Mouse (Mus musculus): ENCODE data around the gene Ccdc155. TPM values are rescaled to one million over a fixed set of nuclear protein-coding genes. Genes with fewer than 3 reads are reported as not detected.
"Not testable (repeated sequence)": the region's sequence is repeated elsewhere in the genome, so short reads cannot be mapped to it uniquely, and the experiment has no call there.

The Ccdc155 gene
- total RNA-seq, 2 experiments from 2014 or later: 1.1 to 1.9 TPM

- no peak for DNase-seq
- intact Hi-C loops (cut with DNase I): no loop called here
These were observed 11.9 kb downstream of the Ccdc155 start for GRCm38 (mm10) chr7:45192585-45193310.

DNA sequence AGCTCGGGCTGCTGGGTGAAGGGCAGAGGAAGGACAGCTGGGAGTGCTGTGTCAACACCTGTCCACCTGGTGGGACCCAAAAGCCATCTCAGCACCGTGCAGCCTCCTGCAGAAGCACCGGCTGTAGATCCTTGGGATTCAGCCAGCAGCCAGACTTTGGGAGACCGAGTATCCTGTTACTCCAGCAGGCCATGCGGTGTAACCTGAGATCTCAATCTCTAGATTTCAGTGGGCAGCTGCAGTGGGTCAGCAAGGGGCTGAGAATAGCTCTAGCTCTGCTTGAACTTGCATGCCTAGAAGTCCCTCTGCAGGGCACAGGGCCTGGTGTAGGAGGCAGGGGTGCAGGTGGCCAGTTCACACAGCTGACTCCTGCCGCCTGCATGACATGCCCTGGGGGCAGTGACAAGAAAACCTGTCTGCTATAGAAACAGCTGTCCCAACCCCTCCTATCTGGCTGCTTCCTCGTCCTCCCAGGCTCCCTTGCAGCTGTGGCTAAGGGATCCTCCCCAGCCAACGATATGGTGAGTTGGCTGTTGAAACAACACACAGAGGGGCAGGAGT, 12.8 kb downstream of the Ccdc155 start:
- DNase-seq: peak; percentile 79
- intact Hi-C loops (cut with DNase I): no loop called here

GRCm38 (mm10) chr7:45191161-45191560, 13.5 kb downstream of the Ccdc155 start:
- DNase-seq: no peak
- intact Hi-C loops (cut with DNase I): no loop called here

GRCm38 (mm10) chr7:45190186-45190585, 14.5 kb downstream of the Ccdc155 start:
- DNase-seq: no peak
- intact Hi-C loops (cut with DNase I): no loop called here

- intact Hi-C loops (cut with DNase I): no loop called here
- no peak for DNase-seq
These were observed 15.1 kb downstream of the Ccdc155 start for GRCm38 (mm10) chr7:45189600-45189999.

DNA sequence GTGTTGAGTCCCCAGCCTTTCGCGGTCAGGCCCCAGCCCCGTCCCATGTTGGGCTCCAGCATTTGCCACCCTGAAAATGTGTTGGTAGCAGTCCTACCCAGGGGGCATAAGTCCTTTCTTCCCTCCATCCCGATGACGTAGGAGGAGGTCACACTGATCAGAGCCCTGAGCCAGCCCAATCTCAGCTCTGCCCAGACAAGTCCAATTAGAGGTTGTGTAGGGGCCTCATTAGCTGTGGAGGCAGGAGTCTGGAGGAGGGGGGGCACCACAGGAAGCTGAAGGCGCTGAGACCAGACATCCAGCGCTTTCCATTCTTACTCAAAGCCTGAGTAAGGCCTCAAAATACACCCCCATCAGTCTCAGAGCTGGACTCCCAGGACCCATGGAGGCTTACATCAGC, 18.8 kb downstream of the Ccdc155 start:
- DNase-seq: no peak

DNA sequence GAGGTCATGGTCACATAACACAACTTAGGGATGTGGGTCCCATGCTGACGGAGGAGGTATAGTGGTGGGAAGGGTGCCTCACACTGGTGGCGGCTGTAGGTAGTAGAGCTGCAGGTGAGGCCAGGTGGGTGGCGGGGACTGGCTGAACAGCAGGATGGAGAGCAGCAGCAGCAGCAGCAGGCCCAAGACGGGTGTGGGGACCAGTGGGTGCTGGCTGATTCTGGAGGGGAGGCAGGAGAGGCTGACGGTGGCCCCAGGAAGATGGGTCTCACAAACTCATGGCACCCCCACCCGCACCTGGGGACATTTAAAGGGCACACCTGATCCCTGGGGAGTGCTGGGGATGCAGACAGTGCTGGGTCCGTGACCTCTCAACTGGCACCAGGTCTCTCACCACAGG, 21.0 kb downstream of the Ccdc155 start:
- DNase-seq: no peak
- intact Hi-C loops (cut with DNase I): no loop called here

More for the DNA sequence above, 18.8 kb downstream of the Ccdc155 start:
- intact Hi-C loops (cut with DNase I): no loop called here

DNA sequence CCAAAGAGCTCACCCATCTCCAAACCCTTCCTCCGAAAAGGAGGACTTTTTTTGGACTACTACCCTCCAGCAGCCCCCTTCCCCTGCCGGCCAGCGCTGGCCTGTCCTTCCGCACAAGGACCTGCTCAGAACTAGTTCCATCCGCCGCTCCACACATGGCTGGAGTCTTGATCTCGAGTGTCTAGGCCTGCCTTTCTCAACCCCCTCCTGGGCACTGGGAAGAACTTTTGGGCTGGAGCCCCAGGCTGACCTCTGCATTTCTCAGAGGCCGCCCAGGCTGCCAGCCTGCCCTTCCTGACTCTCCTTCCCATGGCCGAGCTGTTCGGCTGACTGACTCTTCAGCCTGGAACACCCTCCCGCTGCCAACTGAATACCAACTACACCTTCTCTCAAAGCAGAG, 22.1 kb downstream of the Ccdc155 start:
- intact Hi-C loops (cut with DNase I): no loop called here
- no peak for DNase-seq

DNA sequence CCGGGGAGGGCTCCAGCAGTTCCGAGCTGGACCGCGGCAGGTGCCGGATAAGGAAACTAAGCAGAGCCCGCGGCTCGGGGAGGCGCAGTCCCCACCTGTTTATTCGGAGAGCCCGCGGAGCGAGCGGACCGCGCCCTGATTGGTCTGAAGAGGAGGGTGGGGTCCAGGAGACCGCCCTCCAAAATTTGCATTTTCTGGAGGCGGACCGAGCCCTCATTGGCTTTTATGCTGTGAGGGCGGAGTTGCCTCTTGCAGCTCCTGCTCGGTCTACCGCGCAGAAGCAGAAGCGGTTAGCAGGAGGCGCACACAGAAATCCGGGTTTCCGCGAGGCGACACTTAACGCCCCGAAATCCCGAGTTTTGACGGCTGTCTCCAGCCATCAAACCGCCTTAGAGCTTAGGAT, 22.5 kb downstream of the Ccdc155 start:
- DNase-seq: peak; percentile 76
- intact Hi-C loops (cut with DNase I): no loop called here

- intact Hi-C loops (cut with DNase I): no loop called here
- no peak for DNase-seq
These were observed 23.2 kb downstream of the Ccdc155 start for GRCm38 (mm10) chr7:45181540-45181939.

- intact Hi-C loops (cut with DNase I): no loop called here
- no peak for DNase-seq
These were observed 23.7 kb downstream of the Ccdc155 start, which contains the start of gene Pth2 for GRCm38 (mm10) chr7:45180896-45181477. TSS of gene Pth2 (plus strand) at chr7:45180995.

- DNase-seq: no peak
- intact Hi-C loops (cut with DNase I): no loop called here
These were observed 25.2 kb downstream of the Ccdc155 start, which contains the start of gene Gfy for GRCm38 (mm10) chr7:45179469-45179868. TSS of gene Gfy (minus strand) at chr7:45179569.

- no peak for DNase-seq
- intact Hi-C loops (cut with DNase I): no loop called here
These were observed 26.1 kb downstream of the Ccdc155 start for GRCm38 (mm10) chr7:45178550-45178949.

DNA sequence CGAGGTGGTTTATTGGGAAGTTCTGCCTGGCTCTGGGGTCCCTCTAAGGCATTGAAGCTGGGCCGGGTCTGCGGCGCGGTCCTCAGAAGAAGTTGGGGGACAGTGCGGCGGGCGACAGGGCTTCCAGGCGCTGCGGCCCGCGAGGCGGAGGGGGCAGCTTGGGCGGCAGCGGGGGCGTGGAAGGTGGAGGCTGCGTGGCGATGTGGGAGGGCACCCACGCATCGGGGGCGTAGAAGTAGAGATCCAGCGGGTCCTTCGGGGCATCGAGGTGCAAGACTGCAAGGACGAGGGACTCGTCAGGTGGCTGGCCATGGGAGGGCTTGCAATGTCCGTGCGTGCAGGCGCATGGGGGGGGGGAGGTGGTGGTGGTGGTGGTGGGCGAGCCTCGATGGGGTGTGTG, 28.3 kb downstream of the Ccdc155 start:
- intact Hi-C loops (cut with DNase I): no loop called here
- no peak for DNase-seq

DNA sequence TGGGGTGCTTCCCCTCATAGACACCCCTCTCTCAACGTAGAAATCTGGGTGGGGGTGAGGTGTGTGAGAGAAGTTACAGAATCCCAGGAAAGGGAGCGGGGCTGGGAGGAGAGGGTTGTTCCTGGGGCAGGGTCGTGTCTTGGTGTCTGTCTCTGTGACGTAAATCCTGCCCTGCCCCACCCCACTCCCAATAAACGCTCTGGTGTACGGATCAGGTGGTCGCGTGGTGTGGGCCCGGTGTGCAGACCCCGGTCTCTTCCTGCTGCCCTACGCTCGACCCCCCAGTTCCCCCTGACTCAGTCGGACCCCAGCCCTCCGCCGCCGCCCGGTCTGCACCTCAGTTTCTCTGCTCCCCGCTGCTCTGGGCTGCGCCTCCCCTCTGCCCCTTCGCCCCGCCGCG, 28.8 kb downstream of the Ccdc155 start:
- intact Hi-C loops (cut with DNase I): no loop called here
- DNase-seq: no peak

DNA sequence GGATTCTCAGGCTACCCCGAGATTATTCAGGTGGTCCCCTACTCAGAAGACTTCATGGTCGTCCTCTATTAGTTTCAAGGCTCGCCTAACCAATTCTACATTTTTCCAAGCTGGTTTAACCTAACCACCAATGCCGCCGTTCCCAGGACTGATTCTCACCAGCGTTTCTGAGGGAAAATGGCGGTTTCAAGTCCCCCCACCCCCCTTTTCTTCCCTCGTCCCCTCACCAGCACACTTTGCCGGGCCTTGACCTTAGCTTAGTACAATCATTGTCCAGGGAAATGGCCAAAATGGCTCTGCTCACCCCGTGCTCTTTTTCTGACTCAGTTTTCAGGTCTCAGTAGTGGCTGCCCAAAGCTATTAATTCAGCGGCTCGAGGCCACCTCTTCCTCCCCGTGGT, 29.3 kb downstream of the Ccdc155 start:
- intact Hi-C loops (cut with DNase I): no loop called here
- no peak for DNase-seq

DNA sequence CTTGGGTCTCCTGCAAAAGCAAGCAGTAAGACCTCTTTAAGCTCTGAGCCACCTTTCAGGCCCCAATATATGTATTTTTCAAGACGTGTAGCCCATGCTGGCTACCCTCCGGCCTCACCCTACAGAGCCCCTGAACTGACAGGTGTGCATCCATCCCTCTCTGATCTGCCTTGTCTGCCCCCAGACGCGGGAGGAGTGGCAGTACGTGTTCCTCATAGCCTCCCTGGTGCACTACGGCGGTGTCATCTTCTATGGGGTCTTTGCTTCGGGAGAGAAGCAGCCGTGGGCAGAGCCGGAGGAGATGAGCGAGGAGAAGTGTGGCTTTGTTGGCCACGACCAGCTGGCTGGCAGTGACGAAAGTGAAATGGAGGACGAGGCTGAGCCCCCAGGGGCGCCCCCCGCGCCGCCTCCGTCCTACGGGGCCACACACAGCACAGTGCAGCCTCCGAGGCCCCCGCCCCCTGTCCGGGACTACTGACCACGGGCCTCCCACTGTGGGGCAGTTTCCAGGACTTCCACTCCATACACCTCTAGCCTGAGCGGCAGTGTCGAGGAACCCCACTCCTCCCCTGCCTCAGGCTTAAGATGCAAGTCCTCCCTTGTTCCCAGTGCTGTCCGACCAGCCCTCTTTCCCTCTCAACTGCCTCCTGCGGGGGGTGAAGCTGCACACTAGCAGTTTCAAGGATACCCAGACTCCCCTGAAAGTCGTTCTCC, 30.0 kb downstream of the Ccdc155 start:
- DNase-seq: no peak
- intact Hi-C loops (cut with DNase I): no loop called here

- DNase-seq; intact Hi-C loops (cut with DNase I): not testable (repeated sequence)
These were observed 30.9 kb downstream of the Ccdc155 start for GRCm38 (mm10) chr7:45173772-45174171.

DNA sequence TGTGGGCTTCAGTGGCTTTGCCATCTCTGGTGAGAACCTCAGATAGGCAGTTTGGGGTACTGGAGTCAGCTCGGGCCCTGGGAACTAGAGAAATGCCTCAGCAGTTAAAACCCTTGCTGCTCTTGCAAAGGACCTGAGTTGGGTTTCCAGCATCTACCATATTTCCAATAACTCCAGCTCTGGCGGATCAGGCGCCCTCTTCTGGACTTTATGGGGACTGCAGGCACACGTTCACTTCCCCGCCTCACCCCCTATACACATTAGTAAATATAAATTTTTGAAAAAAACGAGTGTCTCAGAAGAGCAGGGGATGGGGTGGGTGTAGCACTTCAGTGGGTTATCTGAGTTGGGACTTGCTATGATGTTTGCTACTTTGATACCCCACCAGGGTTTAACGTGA, 31.7 kb downstream of the Ccdc155 start:
- intact Hi-C loops (cut with DNase I): no loop called here
- DNase-seq: no peak

DNA sequence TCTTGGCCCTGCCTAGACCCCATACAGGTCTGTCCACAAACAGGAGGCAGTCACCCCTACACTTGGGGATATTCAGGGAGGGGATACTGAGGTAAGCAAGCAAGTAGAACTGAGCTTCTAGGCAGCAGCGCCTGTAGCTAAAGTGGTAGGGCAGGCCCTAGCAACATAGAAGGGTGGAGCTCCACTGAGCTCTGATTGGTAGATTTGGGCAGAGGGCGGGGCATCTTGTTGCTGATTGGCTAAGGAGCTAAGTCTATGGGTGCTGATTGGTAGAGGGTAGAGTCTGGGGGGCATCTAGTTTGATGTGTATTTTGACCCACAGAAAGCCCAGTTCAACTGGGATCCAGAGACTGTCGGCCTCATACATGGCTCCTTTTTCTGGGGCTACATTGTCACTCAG, 35.2 kb downstream of the Ccdc155 start:
- DNase-seq: no peak

DNA sequence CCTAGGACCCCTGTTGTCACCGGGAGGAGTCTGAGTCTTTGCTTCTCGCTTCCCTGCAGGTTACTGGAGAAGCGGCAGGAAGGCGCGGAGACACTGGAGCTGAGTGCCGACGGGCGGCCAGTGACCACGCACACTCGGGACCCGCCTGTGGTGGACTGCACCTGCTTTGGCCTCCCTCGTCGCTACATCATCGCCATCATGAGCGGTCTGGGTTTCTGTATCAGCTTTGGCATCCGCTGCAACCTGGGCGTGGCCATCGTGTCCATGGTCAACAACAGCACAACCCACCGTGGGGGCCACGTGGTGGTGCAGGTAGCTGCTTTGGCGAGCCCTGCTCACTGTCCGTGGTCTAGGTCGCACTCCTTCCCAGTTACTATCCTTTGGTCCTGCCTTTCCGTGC, 36.0 kb downstream of the Ccdc155 start:
- intact Hi-C loops (cut with DNase I): no loop called here
- no peak for DNase-seq

More for the DNA sequence above, 35.2 kb downstream of the Ccdc155 start:
- intact Hi-C loops (cut with DNase I): no loop called here

Measured in left cerebral cortex, postnatal 4 days (tissue).